Mouse (Mus musculus): ENCODE data around the gene Cmtm2b.
"Not testable (repeated sequence)": the region's sequence is repeated elsewhere in the genome, so short reads cannot be mapped to it uniquely, and the experiment has no call there.

DNA sequence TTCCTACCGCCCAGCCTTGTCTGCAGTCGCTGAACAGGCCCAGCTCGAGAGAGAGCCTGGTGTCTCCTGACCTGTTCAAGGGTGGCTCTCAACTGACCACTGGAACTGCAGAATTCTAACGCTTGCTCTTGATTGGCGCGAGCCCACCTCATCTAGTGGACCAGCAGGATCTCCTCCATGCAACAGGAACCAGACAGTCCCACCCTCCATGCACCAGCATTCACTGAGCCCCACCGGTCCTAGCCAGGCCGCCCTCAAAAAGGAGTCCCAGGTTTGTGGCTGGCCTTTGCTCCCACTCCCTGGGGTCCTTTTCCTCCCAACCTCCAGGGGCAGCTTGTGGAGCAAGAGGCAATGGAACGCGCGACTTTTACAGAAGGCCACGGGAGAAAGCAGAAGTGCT, 28.9 kb upstream of the Cmtm2b start, which contains the start of gene Cmtm2a:
- not testable (repeated sequence) for TF ChIP-seq POLR2A (IDR thresholded peaks at IDR 0.05; ENCODE audit: extremely low read depth, insufficient read depth, low read length); CTCF (IDR thresholded peaks at IDR 0.05; ENCODE audit: low read depth, low read length)
